Mouse (Mus musculus): ENCODE data around the gene Cd2bp2. TPM values are rescaled to one million over a fixed set of nuclear protein-coding genes. Genes with fewer than 3 reads are reported as not detected.
"Not testable (repeated sequence)": the region's sequence is repeated elsewhere in the genome, so short reads cannot be mapped to it uniquely, and the experiment has no call there.

Gene Cd2bp2
- total RNA-seq, 2 experiments from 2014 or later: 93.9 to 95.1 TPM

GRCm38 (mm10) chr7:127188305-127189276, 7.3 kb downstream of the Cd2bp2 start:
- no peak for DNase-seq

DNA sequence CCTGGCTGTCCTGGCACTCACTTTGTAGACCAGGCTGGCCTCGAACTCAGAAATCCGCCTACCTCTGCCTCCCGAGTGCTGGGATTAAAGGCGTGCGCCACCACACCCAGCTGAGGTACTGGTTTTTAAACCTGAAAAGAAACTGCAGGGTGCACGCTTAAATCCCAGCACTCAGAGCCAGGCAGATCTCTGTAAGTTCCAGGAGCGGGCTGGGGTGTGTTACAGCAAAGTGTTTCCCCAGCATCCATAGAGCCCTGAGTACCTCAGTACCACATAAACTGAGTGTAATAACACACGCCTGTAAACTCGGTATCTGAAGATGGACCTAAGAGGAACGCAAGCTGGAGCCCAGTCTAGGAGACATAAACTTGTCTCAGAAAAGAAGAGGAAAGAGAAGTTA, 8.5 kb downstream of the Cd2bp2 start:
- DNase-seq: no peak

GRCm38 (mm10) chr7:127185601-127186000, 10.2 kb downstream of the Cd2bp2 start:
- DNase-seq: no peak

GRCm38 (mm10) chr7:127184720-127185119, 11.1 kb downstream of the Cd2bp2 start:
- DNase-seq: no peak

GRCm38 (mm10) chr7:127183828-127184227, 12.0 kb downstream of the Cd2bp2 start:
- DNase-seq: no peak

DNA sequence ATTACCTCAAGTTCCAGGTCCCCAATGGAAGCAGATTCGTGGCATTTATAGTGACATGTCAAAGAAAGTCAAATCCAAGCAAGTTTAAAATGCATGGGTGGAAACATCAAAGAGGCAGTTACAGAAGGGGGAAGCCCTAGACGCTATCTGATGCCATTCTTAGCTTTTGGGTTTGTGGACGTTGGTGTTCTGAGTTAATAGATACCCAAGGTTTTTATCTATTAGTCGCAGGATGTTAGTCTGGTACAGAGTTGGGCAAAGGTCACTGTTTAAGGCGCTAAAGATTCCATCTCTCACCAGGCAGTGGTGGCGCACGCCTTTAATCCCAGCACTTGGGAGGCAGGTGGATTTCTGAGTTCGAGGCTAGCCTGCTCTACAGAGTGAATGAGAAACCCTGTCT, 12.5 kb downstream of the Cd2bp2 start:
- no peak for DNase-seq

- not testable (repeated sequence) for DNase-seq
Measured at GRCm38 (mm10) chr7:127181724-127182123, 14.1 kb downstream of the Cd2bp2 start.

DNA sequence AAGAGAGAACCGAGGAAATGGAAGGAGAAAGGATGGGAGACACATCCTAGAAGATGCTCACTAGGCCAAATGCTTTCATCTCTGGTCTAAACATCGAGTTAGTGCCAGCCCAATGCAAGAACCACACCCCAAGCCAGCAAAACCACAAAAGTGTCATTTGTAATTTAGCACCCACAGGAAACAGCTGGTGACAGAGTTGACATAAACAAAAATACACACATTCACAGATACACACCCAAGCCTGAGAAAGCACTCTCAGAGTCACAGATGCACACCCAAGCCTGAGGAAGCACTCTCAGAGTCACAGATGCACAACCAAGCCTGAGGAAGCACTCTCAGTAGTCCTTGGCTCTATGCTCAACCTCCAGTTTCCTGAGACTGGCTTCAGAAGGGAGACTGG, 15.1 kb downstream of the Cd2bp2 start:
- no peak for DNase-seq

- no peak for DNase-seq
Measured at GRCm38 (mm10) chr7:127176937-127177336, 18.9 kb downstream of the Cd2bp2 start.

GRCm38 (mm10) chr7:127166501-127166900, 29.3 kb downstream of the Cd2bp2 start:
- no peak for DNase-seq

DNA sequence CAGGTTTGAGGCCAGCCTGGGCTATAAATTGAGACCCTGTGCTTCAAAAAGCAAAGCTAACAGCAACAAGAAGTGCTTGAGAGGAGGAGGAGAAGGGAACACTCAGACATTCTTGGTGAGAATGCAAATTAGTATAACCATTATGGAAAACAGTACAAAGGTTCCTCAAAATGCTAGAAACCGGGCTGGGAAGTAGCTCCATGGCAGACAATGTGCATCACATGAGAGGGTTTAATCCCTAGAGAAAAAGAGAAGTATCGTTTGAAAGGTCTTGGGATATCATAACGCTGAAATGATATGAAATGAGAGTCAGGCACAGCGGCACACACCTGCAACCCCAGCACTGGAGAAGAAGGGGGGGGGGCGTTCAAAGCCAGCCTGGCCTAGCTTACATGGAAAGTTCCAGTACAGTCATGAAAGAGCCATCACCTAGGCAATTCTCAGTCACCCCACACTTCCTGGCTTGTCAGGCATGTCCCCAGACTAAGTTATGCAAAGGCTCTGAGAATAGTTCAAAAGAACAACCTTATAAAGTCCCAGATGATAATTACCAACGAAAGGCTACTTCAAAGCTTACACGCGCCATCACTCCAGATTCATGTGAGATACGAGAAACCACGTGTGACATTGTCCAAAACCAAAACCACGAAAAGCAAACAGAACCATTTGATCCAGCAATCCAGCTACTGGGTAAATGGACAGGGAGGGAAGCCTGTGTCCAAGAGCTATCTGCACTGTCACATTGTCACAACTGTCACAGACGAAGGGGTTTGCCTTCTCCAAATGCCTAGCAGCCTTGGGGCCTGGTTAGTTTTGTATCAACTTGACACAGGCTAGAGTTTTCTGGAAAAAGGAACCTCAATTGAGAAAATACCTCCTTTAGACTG, 30.0 kb downstream of the Cd2bp2 start:
- DNase-seq: no peak

DNA sequence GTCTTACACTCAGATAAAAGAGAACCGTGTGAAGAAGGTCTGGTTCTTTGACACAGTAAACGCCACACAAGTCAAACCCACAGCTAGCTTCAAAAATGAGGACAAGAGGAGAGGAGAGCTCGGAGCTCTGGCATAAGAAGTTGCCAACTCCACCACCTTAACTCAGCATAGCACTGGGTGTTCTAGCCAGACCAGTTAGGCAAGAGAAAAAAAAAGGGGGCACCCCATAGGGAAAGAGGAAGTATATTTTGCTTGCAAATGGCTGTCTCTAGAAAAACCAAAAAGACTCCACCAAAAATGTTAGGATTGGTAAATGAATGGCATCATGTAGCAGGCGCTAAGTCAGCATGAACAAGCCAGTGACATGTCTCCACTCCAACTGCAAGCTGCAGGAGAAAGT, 31.8 kb downstream of the Cd2bp2 start:
- DNase-seq: no peak

DNA sequence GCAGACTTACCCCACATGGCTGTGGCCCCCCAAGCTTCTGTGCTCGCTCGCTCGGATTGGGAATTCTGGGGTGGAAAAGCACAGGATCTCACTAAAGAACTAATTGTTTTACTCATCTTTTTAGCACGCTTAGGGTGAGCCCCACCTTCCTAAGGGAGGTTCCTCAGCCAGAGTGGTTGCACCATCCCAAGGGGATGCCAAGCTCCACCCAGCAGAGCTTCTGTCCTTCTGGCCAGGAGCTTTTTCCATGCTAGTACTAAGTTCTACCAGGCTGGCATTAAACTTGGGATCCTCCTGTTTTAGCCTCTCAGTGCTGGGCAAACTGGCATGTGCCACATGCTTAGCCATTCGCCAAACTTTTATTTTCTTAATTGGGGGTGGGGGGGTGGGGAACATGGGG, 33.3 kb downstream of the Cd2bp2 start:
- no peak for DNase-seq

GRCm38 (mm10) chr7:127157548-127157947, 38.3 kb downstream of the Cd2bp2 start:
- no peak for DNase-seq

DNA sequence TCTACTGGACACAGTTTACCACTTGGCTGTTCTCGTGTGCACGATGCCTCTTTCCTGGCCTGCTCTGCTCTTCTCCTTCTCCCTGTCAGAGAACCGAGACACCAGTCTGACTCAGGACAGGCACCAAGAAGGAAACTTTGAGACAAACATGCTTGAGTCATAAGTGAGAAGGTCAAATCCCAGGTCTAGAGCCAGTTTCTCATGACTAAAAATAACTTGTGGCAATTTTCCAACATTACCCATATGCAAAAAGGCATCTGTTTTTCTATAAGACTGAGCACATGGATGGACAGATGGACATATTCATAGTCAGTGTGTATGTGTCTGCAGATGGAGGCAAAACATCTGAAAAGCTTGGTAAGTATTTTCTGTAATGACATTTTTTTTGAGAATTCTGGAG, 42.4 kb downstream of the Cd2bp2 start:
- no peak for DNase-seq

GRCm38 (mm10) chr7:127152464-127152863, 43.4 kb downstream of the Cd2bp2 start:
- no peak for DNase-seq

DNA sequence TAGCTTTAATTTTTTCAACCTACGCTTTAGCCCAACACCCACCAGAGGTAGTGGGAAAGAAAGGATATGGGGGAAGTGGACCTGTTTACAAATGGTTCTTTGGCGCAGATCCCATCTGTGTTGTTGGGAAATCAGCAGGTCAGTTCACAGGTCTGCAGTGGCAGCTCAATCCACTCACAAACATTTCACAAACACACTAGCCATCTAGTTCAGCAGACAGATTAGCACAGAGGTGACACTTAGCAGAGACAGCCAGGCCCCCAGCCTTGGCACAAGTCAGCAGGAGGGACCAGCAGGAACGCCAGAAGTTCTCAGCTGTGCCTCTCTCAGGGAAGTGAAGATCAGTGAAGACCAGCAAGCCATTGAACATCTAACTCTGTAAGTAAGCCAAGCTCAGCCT, 47.9 kb downstream of the Cd2bp2 start:
- DNase-seq: no peak

- no peak for DNase-seq
Measured at GRCm38 (mm10) chr7:127146267-127146603, 49.6 kb downstream of the Cd2bp2 start.

DNA sequence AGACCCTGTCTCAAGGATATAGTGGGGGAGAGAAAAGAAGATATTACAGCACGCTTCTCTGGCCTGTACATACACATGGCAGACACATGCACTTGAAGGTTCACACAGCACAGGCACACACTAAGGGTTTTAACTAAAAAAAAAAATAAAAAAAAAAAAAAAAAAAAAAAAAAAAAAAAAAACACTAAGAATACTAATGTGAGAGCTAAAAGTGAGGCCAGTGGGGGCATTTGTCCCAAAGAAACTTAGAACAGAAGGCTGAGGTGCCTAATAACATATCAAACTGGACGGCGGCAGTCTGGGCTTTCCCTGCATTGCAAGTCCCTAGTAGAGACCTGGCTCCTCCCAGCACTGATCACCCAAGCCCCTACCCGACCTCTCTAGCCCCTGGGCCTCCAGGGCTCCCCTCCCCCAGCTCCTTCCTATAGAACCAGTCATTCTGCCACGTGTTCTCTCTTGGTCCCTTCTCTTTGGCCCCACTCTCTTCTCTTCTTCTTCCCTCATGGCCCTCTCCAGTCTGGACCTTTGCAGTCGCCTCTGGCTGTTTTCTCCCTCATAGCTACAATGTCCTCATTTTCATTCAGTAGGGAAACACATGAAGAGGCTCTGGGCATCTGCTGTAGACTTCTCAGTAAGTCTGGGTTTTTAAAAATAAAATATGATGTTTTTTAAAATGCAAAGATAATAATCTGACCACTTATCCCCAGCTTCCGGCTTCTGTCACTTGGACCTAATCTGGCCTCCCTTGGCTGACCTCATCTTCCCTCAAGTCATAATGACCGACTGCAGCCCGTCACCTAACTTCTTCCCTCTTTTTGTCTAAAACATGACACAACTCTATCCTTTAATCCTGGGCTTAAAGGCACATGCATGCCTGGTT, 50.2 kb downstream of the Cd2bp2 start:
- DNase-seq: no peak

GRCm38 (mm10) chr7:127144412-127144811, 51.4 kb downstream of the Cd2bp2 start:
- no peak for DNase-seq

GRCm38 (mm10) chr7:127142666-127143065, 53.2 kb downstream of the Cd2bp2 start:
- no peak for DNase-seq

GRCm38 (mm10) chr7:127142214-127142613, 53.6 kb downstream of the Cd2bp2 start:
- DNase-seq: no peak

All from layer of hippocampus, postnatal 36 days (tissue).